Mouse (Mus musculus): ENCODE data around the gene Tmed1.

The Tmed1 gene

GRCm38 (mm10) chr9:21469032-21470024 is 40.7 kb downstream of the Tmed1 start:
- whole genome bisulfite sequencing: 82% methylated on average over 20 of the region's 20 CpGs

DNA sequence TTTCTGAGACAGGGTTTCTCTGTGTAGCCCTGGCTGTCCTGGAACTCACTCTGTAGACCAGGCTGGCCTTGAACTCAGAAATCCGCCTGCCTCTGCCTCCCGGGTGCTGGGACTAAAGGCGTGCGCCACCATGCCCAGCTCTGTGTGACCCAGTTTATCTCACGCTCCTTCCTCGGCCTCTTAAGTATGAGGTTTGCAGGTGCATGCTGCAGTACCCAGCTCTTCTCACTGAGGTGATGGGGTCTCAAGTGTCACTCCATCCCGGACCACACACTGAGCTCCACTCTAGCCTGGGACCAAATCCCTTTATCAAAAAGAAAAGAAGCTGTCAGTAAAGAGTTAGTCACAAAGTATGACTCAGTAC is 45.5 kb downstream of the Tmed1 start:
- 91% methylated on average over 7 of the region's 7 CpGs for WGBS

GRCm38 (mm10) chr9:21463766-21464564 is 46.1 kb downstream of the Tmed1 start:
- 59% methylated on average over 3 of the region's 3 CpGs for WGBS

GRCm38 (mm10) chr9:21463138-21463590 is 46.9 kb downstream of the Tmed1 start:
- WGBS: 19% methylated on average over 5 of the region's 5 CpGs

GRCm38 (mm10) chr9:21460400-21460940 is 49.6 kb downstream of the Tmed1 start:
- WGBS: 96% methylated on average over 3 of the region's 3 CpGs

DNA sequence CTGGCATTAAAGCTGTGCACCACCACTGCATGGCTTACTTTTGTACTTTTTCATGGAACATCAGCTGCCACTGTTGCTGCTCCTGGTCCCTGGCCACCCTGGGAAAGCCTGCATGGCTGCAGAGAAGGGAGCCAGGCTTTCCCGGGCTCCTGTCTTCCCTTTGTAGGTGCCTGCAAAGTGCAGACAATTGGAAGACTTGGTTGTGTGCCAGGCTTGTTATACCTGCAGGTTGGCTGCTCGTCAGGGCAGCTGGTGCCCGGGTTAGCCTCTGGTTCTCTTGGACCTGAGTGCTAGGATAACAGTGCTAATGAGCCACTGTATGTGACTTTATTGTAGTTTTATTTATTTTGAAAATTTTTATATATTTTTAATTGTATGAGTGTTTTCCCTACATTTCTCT is 51.2 kb downstream of the Tmed1 start:
- WGBS: 65% methylated on average over 3 of the region's 3 CpGs
